Mouse (Mus musculus) ES-Bruce4 (cell line): ENCODE data around the gene Actl10.

Source experiments
- CTCF ChIP-seq: IDR thresholded peaks from one replicate; pipeline ENCODE4 v1.8.1; 2011; ENCODE audit warnings: low read depth, low read length
- EP300 ChIP-seq: IDR thresholded peaks from 2 replicates; pipeline ENCODE4 v1.6.1; 2011; ENCODE audit warnings: low read depth, low read length; ENCODE audit not compliant: insufficient read depth

DNA sequence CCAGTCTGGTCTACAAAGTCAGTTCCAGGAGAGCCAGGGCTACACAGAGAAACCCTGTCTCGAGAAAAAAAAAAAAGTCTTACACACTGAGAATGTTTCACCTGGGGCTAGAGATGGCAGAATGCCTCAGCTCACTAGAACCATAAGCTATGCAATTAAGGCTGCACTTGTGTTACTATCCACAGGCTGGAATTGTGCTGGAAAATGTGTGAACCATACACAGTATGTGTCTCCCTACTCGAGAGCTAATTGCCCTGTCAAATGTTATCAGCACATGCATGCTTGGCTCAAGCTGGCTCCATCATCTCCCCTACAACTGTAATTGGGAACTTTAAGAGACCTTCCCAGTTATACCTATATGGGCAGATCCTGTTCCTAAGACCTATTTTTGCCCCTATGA lies 639 bp upstream of the Actl10 start:
- TF ChIP-seq EP300, result no peak
- no peak for TF ChIP-seq CTCF
